Mouse (Mus musculus) small intestine, adult 2 months (tissue): Measurements from ENCODE around the gene Ablim1.

Experiments used
- CTCF ChIP-seq: fragments of 200-500 bp; IDR thresholded peaks from 2 replicates; pipeline ENCODE4 v1.5.1; 2012; ENCODE audit warnings: low read depth, mild to moderate bottlenecking, control low read depth, inconsistent platforms, low read length, moderate library complexity, mixed read lengths; ENCODE audit not compliant: insufficient replicate concordance, insufficient read length; ENCODE audit errors: extremely low read depth
- POLR2A ChIP-seq: fragments of 200-500 bp; IDR thresholded peaks from 2 replicates; pipeline ENCODE4 v1.6.1; 2012; ENCODE audit warnings: low read depth, mild to moderate bottlenecking, control low read depth, inconsistent platforms, low read length, moderate library complexity

GRCm38 (mm10) chr19:57117751-57118150 lies 197.0 kb downstream of the Ablim1 start:
- TF ChIP-seq POLR2A (no peak), CTCF (no peak)
